Mouse (Mus musculus) kidney, postnatal 14 days (tissue): ENCODE results near the gene Mfsd12.

Experiments
- DNase-seq: peaks from one replicate; pipeline ENCODE4 v3.0.0; 2022; ENCODE audit warnings: mixed read lengths

Gene Mfsd12

DNA sequence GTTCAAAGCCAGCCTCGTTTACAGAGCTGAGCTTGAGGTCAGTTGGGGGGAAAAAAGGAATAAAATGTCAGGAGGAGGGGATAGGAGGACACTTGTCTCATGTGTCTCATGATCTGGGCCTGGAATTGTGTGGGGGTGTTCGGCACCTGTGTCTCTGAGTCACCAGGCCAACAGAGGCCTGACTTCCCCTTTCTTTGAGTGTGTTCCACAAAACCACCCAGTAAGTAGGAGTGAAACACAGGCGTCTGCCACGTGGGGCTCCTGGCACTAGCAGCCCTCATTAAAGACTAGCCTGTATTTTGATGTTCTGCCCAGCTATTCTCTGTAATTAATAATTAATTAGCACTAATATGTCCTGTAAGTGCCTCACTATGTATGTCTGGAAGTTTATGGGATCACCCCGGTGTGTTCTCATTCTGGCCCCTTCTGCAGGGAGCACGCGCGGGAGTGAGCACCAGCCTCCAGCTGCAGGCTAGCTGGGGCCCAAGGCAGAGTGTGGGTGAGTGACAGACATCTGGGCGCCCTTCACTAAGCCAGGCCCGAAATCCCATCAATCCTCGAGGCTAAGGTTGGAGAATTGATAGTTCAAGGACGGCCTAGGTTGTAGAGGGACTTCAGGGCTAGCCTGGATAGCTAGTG, 820 bp upstream of the Mfsd12 start:
- no peak for DNase-seq

DNA sequence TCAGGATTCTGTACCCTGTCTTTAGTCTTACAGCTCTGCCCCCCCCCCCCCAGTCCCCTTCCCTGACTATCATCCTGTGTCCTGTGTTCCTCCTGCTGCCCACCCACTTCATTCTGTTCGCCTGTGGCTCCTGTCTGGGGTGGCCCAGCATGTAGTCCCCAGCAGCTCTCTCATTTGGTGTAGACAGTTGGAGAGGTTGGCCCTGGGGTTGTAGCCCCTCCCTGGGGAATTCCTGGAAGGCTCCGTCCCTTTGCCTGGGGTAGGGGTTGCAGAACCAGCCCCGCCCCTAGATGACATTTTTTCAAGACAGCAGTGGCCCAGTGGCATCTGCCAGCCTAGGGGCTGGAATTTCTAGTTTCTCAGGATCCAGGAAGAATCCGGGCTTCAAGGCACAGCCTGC, 918 bp downstream of the Mfsd12 start:
- no peak for DNase-seq

DNA sequence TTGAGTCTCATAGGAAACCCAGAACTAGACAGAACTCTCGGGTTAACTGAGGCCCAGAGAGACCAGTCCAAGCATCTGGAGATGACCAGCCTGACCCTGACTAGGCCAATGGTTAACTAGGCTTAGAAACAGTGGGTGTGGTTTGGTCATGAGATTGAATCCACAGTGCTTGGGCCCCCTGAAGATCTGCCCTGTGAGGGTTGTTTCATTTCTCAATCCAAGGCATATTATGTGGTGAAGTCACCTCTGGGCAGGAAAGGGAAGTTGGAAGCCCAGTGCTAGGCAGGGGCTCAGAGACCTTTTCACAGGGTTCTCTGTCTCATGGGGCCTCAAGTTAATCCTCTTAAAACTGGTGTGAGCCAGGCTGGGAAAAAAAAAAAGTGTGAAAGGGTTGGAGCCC, 1.6 kb downstream of the Mfsd12 start:
- peak; percentile 66 for DNase-seq

GRCm38 (mm10) chr10:81360721-81361120, 3.4 kb downstream of the Mfsd12 start:
- DNase-seq, result no peak

GRCm38 (mm10) chr10:81362336-81362949, 5.2 kb downstream of the Mfsd12 start:
- DNase-seq, result no peak

DNA sequence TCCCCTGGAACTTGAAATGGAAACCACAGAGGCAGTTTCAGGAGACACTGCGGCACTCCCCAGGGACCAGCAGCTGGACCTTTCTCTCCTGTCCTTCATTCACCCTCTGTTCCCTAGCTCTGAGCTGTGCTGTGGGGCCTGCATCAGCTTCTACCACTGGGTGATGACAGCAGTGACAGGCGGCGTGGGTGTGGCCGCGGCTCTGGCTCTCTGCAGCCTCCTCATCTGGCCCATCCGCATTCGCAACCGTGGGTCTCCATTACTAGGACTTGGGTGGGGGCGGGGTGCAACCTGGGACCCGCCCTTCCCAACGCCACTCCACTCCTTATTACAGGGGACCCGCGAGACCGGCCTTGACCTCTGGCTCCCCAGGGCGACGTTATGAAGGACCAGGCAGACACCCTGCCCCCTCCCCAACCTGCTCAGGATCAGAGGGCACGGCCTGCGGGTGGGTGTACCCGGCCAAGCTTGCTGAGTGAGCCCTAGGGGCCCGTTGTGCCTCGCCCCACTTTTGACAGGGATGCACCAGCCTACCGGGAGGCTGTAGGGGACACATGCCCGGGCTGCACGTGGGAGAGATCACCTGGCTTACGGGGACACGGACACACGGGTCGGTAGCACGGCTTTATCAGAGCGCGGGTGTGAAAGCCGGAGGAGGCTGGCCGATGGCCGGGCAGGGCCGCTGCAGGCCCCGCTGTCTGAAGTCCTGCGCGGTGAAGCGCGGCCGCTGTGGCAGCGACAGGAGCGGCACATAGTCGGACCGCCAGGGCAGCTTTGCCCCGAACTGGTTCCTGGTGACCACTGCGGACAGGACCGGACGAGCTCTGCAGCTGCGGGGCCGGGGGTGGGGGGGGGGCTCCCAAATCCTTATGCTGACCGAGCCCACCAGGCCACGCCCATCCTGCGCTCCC, 6.4 kb downstream of the Mfsd12 start:
- peak; percentile 70 for DNase-seq

GRCm38 (mm10) chr10:81364666-81365065, 7.4 kb downstream of the Mfsd12 start:
- DNase-seq, result no peak

DNA sequence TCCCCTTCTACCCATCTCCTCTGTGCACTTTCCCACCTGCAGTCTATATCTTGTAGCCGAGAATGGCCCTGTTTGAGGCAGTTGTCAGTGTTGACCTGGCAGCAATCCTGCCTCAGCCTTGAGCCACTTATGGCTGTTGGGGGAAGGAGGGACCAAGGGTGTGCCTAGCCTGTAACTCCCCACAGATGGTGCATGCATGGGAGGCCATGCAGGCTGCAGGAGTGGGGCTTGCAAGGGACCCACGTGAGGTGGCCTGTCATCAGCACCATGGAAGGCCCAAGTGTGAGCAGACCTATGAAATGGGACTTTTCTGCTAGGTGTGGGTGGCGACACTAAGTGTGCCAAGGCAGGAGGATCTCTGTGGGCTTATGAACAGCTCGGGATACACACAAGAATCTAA, 7.8 kb downstream of the Mfsd12 start:
- DNase-seq, result no peak

DNA sequence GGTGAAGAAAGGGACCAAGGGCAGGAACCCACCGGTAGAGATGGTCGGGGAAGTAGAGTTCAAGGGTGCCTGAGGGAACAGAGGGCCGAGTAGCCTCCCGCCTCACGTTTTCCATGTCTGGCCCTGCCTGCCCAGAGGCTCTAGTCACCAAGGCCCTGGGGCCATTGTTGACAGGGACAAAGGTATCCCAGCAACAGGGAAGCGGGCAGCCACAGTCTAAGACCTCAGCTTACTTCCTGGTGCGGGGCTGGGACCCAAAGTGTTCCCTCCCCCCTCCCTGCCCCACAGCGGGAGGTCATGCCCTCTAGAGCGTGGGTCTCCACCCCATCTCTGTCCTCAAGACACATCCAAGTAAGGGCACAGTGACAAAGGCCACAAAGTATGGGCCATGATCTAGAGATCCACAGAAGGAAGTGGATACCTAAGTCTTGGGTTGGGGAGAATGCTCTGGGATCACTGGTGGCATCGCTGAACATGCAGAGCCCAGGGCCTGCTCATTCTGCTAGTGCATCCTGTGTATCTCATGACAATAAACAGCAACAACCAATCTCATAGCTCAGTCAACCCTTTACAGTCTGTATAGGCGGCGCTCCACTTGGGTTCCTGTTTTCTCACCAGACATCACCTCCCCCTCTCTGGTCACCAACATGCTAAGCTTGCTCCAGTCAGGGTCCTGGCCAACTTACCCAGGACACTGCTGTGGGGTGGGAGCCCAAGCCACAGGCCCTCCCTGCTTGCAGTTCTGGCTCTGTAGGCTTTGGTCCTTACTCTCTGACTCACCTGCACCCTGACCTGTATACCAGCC, 8.6 kb downstream of the Mfsd12 start, which contains the start of gene 4930404N11Rik:
TSS of gene 4930404N11Rik (minus strand) at position 145 of the 805 bp plus-strand sequence.
- DNase-seq, result no peak

DNA sequence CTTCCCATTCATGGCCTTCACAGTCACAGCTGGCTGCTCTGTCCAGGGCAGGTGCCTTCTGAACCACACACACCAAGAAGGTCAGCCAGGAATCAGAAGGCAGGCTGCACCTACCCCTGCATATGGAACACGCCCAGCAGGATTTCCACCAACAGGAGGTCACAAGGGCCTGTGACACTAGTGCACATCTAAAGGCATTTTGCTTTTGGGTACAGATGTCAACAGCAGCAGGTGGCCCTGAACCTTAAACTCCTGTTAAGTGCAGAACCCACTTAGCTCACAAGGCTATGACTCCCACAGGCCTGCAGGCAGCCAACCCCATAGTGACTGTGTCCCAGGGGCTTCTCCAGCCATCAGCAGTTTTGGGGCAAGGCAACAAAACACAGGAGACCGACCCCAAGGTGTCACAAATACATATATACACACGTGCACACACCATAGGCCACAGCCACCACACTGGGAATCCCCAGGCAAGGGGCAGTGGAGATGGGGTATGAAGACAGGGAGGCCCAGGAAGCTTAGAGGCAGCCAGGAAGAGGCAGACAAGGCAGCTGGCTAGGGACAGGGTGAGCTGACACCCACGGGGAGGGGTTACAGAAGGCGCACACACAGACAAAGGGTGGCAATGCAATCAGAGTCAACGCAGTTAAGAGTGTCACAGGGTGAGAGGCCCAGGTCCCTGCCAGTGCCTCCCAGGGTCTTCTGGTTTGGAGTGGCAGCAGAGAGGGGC, 9.4 kb downstream of the Mfsd12 start:
- DNase-seq, result no peak

DNA sequence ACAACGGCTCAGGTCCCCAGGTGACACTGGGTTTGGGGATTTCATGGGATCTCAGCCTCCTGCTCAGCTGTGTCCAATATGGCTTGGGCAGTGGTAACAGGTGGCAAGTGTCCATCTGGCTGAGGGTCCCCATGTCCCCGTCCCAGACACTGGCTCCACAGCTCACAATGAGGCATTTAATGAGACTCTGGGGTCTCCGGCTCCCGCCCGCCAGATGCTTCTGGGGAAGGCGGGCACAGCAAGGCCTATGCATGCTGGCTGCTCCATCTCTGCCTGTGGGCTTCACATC, 9.9 kb downstream of the Mfsd12 start:
- DNase-seq, result no peak

DNA sequence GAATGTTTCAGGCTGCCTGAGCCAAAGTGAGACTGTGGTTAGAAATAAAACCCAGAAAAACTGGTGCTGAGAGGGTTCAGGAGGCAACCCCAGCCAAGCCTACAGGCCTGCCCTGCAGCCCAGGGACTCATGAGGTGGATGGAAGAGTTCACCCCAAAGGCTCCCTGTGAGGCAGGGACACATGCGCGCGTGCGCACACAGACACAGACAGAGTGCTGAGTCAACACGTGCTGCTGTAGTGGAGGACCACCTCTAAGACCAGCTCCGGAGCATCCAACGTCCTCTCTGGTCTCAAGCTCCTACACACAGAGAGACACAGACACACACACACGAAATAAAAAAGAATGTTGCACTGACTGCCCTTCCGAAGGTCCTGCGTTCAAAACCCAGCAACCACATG, 18.0 kb downstream of the Mfsd12 start:
- no peak for DNase-seq

- DNase-seq, result no peak
Observed at GRCm38 (mm10) chr10:81376561-81377361, 19.5 kb downstream of the Mfsd12 start.

DNA sequence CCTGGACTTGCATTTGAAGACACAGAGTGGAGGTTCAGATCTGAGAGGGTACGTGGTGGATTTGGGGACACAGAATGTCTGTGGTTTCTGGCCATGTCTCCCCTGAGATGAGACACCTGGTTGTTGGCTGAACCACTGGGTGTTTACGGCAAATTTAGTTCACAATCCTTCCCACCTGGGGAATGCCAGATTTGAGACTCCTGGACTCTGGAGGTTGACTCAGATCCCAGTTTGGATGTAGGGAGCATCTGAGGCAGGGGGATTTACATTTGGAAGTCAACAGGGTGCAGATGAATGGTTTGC, 20.0 kb downstream of the Mfsd12 start:
- no peak for DNase-seq

- DNase-seq, result no peak
Observed at GRCm38 (mm10) chr10:81377793-81378552, 20.7 kb downstream of the Mfsd12 start, which contains the start of gene Fzr1. Gene Fzr1 (minus strand): TSS chr10:81378516.

DNA sequence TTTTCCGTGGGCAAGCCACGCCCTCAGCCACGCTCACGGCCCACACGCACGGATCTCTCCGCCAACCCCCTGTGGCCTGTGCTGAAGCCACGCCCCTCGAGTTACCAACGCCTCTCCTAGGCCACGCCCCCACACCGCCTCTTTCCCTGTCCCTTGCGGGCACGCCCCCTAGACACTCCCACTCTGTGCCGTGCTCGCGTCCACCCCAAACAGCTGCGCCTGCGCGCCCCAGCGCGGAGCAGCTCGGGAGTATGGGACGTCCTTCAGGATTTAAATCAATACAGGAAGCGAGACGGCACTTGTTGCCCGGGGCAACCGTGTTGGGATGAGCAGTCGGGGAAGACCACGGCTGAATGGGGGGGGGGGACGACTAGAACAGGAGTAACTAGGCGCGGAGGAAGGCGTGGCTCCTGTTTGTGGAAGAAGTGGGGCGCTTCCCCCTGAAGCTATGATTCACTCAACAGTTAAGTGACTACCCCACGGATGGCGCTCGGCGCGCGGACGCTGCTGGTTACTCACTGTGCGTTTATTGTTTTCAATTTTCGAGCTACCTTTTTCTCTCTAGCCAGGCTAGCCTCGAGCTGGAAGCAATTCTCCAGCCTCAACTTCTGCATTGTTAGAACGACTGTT, 21.4 kb downstream of the Mfsd12 start:
- peak; percentile 100 for DNase-seq

DNA sequence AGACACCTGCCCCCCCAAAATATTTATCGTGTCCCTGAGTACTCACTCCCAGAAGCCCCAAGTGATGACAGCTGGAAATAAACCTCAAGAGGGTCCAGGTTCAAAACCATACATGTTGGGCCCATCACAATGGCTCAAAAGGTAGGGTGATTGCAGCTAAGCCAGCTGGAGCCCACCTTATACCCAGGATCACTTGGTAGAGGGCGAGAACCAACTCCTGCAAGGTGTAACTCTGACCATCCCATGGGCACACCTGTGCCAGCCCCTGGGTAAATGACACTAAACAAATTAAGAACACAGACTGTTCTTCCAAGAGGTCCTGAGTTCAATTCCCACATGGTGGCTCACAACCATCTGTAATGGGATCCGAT, 21.9 kb downstream of the Mfsd12 start:
- DNase-seq, result no peak

DNA sequence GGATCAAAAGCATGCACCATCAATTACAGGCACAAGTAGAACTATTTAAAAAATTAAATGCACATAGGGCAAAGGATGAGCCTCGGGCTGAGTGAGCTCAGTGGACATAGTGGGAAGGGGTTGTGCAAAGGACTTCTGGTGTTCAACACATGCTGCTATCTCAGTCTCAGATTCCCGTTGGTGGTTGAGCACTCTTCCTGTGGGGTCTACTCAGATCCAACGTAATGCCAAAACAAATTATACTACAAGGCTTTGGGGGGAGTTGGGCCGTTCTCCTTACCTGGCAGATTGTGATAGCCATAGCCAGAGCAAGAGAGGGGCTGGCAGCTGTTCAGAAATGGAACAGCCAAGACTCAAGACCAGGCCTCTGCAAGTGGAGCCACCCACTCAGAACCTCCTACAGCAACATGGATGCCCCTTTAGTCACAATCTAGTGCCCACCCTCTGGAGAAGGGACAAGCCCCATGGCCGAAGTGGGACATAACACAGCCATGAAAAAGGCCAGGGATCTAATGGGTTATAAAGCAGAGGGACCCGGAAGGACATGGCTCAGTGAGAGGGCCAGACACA, 22.6 kb downstream of the Mfsd12 start:
- DNase-seq, result no peak

DNA sequence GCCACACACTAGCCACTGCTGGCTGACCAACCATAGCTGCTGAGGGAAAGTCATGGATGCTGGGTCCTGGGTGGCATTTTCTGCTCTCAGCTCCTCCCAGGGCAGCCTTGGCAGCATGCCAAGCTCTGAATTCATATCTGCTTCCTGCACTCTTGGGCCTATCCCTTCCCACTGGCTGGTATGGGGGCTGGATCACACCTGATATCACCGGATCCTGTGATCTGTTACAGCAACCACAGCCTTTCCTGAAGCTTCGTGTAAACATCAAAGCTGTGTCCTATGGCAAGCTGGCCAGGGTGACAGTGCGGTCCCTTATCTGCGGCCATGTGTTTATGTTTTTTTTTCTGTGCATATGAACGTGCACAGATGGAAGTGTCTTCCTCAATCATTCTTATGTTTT, 24.7 kb downstream of the Mfsd12 start:
- DNase-seq, result no peak
